Mouse (Mus musculus): ENCODE data around the gene Cpsf6. TPM values are rescaled to one million over a fixed set of nuclear protein-coding genes. Genes with fewer than 3 reads are reported as not detected.

The Cpsf6 gene
- polyA plus RNA-seq, 1 experiment from 2014 or later: 135 TPM

DNA sequence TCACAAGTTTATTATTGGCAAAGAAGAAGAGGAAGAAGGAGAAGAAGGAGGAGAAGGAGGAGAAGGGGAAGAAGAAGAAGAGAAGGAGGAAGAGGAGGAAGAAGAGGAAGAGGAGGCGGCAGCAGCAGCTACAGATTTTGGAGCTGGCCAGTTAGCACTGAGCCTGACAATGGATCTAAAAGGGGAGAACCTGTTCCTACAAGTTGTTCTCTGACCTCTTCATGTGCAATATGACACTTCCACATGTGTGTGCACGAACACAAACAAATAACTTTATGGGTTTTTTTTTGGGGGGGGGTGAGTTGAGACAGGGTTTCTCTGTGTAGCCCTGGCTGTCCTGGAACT lies 5.2 kb upstream of the Cpsf6 start:
- no peak for ATAC-seq (replicated peaks; ENCODE audit: low FRiP score)
- no peak overlapping the region for H3K4me2 ChIP-seq
- no peak overlapping the region for H3K27ac ChIP-seq (ENCODE audit: low read depth, low read length)
- H3K27me3 ChIP-seq (replicated peaks; ENCODE audit: control insufficient read depth, insufficient read depth, low read length): no peaks in the 10 kb centered on the region
- no peak overlapping the region for H3K9ac ChIP-seq (ENCODE audit: low read depth, low read length)
- no peaks in the 10 kb centered on the region for H3K4me1 ChIP-seq (replicated peaks; ENCODE audit: control insufficient read depth, insufficient read depth, low read length)
- DNase-seq (ENCODE audit: low spot score): no peak
- WGBS: 79% methylated on average over 2 of the region's 2 CpGs
- H3K9me3 ChIP-seq (ENCODE audit: control insufficient read depth, low read length): no peaks in the 10 kb centered on the region
- no peak overlapping the region for H3K4me3 ChIP-seq (ENCODE audit: low read depth, low read length)
- H3K36me3 ChIP-seq (ENCODE audit: control insufficient read depth, insufficient read depth, low read length): no peaks in the 10 kb centered on the region

DNA sequence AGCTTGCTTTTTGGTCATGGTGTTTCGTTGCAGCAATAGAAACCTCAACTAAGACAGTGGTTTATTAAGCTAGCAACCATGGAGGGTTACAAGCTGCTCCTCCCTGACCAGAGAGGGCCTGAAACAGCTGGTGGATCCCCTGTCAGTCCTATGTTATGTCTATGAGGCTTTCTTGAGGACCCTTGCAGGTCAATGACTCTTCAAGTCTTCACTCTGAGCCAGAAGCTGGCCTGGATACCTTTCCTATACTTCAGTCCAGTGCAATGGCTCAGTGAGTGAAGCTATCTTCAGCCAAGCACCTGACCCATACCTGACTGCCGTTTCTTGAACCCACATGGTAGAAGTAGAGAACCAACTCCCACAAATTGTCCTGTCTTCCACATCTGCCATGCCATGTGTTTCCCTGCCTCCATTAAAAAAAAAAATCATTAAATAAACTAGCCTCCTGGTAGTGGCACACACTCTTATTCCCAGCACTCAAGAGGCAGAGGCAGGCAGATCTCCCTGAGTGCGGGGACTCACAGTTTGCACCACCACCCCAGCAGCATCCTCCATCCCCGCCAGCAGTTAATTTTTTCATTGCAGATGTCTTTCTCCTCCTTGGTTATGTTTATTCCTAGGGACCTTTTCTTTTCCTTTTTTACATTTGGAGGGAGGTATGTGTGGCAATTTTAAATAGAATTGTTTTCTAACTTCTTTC lies 4.7 kb upstream of the Cpsf6 start:
- 82% methylated on average over 4 of the region's 4 CpGs for WGBS
- ATAC-seq (replicated peaks; ENCODE audit: low FRiP score): no peak
- H3K36me3 ChIP-seq (ENCODE audit: control insufficient read depth, insufficient read depth, low read length): no peaks in the 10 kb centered on the region
- no peaks in the 10 kb centered on the region for H3K27me3 ChIP-seq (replicated peaks; ENCODE audit: control insufficient read depth, insufficient read depth, low read length)
- H3K9ac ChIP-seq (ENCODE audit: low read depth, low read length): no peak overlapping the region
- no peak overlapping the region for H3K4me2 ChIP-seq
- H3K27ac ChIP-seq (ENCODE audit: low read depth, low read length): no peak overlapping the region
- DNase-seq (ENCODE audit: low spot score): no peak
- H3K9me3 ChIP-seq (ENCODE audit: control insufficient read depth, low read length): no peaks in the 10 kb centered on the region
- peaks cover 3% of the 10 kb centered on the region; the same call in 1 of the 2 replicates for H3K4me1 ChIP-seq (replicated peaks; ENCODE audit: control insufficient read depth, insufficient read depth, low read length)
- no peak overlapping the region for H3K4me3 ChIP-seq (ENCODE audit: low read depth, low read length)

DNA sequence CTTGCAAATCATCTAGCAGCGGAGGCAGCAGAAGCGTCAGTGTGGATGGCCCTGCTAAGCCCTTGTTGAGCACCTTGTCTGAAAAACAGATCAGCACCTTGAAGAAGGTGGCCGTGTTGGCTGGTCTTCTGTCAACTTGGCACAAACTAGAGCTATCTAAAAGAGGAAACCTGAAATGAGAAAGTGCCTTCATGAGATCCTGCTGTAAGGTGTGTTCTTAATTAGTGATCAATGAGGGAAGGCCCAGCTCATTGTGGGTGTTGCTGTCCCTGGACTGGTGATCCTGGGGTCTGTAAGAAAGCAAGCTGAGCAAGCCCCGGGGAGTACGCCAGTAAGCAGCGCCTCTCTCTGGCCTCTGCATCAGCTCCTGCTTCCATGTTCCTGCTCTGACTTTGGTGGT lies 4.1 kb upstream of the Cpsf6 start:
- WGBS: 82% methylated on average over 6 of the region's 6 CpGs
- H3K4me1 ChIP-seq (replicated peaks; ENCODE audit: control insufficient read depth, insufficient read depth, low read length): peaks cover 3% of the 10 kb centered on the region; the same call in 1 of the 2 replicates
- no peak for ATAC-seq (replicated peaks; ENCODE audit: low FRiP score)
- no peak overlapping the region for H3K4me2 ChIP-seq
- H3K9me3 ChIP-seq (ENCODE audit: control insufficient read depth, low read length): no peaks in the 10 kb centered on the region
- no peaks in the 10 kb centered on the region for H3K36me3 ChIP-seq (ENCODE audit: control insufficient read depth, insufficient read depth, low read length)
- no peaks in the 10 kb centered on the region for H3K27me3 ChIP-seq (replicated peaks; ENCODE audit: control insufficient read depth, insufficient read depth, low read length)
- no peak overlapping the region for H3K9ac ChIP-seq (ENCODE audit: low read depth, low read length)
- no peak for DNase-seq (ENCODE audit: low spot score)
- no peak overlapping the region for H3K27ac ChIP-seq (ENCODE audit: low read depth, low read length)
- H3K4me3 ChIP-seq (ENCODE audit: low read depth, low read length): no peak overlapping the region

DNA sequence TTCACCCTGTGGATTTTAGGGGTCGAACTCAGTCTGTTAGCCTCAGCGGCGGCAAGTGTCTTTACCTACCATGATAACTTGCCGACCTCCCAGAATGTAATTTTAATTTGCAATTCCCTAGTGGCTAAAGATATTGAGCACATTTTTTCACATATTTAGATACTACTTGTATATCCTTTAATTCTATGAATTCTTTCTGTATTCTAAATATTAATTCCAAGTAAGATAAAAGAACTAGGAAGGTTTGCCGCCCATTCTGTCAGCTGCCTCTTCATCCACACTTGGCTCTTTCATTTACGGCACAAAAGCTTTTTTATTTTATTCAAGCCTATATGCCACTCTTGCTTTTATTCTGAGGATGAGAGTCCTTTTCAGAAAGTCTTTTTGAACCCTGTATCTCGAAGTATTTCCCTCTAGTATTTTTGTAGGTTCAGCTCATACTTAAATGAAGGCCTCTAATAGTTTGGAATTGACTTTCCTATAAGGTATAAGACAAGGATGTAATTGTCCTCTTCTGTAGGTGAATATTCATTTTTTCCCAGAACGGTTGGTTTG lies 3.3 kb upstream of the Cpsf6 start:
- Histone ChIP-seq H3K4me3 (ENCODE audit: low read depth, low read length) (no peak overlapping the region), H3K9me3 (ENCODE audit: control insufficient read depth, low read length) (no peaks in the 10 kb centered on the region), H3K27me3 (replicated peaks; ENCODE audit: control insufficient read depth, insufficient read depth, low read length) (no peaks in the 10 kb centered on the region), H3K36me3 (ENCODE audit: control insufficient read depth, insufficient read depth, low read length) (no peaks in the 10 kb centered on the region), H3K9ac (ENCODE audit: low read depth, low read length) (no peak overlapping the region), H3K4me1 (replicated peaks; ENCODE audit: control insufficient read depth, insufficient read depth, low read length) (peaks cover 3% of the 10 kb centered on the region; the same call in 1 of the 2 replicates), H3K27ac (ENCODE audit: low read depth, low read length) (no peak overlapping the region), H3K4me2 (no peak overlapping the region)
- ATAC-seq (replicated peaks; ENCODE audit: low FRiP score): no peak
- no peak for DNase-seq (ENCODE audit: low spot score)
- 84% methylated on average over 8 of the region's 8 CpGs for WGBS

DNA sequence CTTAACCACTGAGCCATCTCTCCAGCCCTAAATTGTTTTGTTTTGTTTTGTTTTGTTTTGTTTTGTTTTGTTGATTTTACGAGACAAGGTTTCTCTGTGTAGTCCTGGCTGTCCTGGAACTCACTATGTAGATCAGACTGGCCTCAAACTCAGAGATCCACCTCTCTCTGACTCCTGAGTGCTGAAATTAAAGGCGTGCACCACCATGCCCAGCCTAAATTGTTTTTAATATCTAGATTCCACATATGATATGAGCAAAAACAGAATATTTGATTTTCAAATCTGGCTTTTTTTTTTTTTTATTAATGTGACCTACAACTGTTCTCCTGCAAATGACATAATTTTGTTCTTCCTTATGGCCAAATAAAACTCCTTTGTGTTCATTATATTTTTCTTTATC lies 2.3 kb upstream of the Cpsf6 start:
- no peak for ATAC-seq (replicated peaks; ENCODE audit: low FRiP score)
- Histone ChIP-seq H3K27me3 (replicated peaks; ENCODE audit: control insufficient read depth, insufficient read depth, low read length) (no peaks in the 10 kb centered on the region), H3K4me2 (no peak overlapping the region), H3K27ac (ENCODE audit: low read depth, low read length) (no peak overlapping the region), H3K9ac (ENCODE audit: low read depth, low read length) (no peak overlapping the region), H3K4me3 (ENCODE audit: low read depth, low read length) (no peak overlapping the region), H3K4me1 (replicated peaks; ENCODE audit: control insufficient read depth, insufficient read depth, low read length) (peaks cover 7% of the 10 kb centered on the region), H3K36me3 (ENCODE audit: control insufficient read depth, insufficient read depth, low read length) (no peaks in the 10 kb centered on the region), H3K9me3 (ENCODE audit: control insufficient read depth, low read length) (no peaks in the 10 kb centered on the region)
- 76% methylated on average over 2 of the region's 2 CpGs for WGBS
- DNase-seq (ENCODE audit: low spot score): no peak

DNA sequence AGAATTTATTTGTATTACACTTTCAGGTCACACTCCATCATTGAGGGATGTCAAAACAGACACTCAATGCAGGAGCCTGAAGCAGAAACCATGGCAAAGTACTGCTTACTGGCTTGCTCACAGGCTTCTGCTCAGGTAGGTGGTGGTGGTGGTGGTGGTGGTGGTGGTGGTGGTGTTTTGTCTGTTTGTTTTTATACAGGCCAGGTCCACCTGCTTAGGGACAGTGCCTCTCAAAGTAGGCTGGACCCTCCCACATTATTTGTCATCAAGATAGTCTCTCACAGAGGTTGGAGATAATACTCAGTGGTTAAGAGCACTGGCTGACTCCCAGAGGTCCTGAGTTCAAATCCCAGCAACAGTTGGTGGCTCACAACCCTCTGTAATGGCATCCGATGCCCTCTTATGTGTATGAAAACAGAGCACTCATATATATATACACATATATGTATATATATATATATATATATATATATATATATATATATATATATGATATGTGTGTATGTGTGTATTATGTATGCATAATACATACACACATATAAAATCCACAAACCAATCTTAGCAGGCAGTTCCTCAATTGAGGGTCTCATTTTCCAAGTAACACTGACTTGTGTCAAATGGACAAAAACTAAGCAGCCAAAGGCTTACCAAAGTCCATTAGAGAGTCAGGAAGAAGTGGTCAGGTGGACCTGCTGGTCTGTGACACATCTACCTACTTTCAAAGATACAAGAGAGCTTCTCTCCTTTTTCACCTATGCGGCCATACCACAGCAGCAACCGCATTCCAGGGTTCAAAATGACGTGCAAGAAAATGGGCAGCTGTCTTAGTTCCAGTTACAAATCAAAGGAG lies 1.1 kb upstream of the Cpsf6 start:
- DNase-seq (ENCODE audit: low spot score) (no peak), ATAC-seq (replicated peaks; ENCODE audit: low FRiP score) (no peak)
- Histone ChIP-seq H3K9ac (ENCODE audit: low read depth, low read length) (no peak overlapping the region), H3K9me3 (ENCODE audit: control insufficient read depth, low read length) (no peaks in the 10 kb centered on the region), H3K27ac (ENCODE audit: low read depth, low read length) (no peak overlapping the region), H3K36me3 (ENCODE audit: control insufficient read depth, insufficient read depth, low read length) (no peaks in the 10 kb centered on the region), H3K4me3 (ENCODE audit: low read depth, low read length) (no peak overlapping the region), H3K27me3 (replicated peaks; ENCODE audit: control insufficient read depth, insufficient read depth, low read length) (no peaks in the 10 kb centered on the region), H3K4me1 (replicated peaks; ENCODE audit: control insufficient read depth, insufficient read depth, low read length) (peaks cover 7% of the 10 kb centered on the region), H3K4me2 (no peak overlapping the region)
- WGBS: 94% methylated on average over 4 of the region's 4 CpGs

DNA sequence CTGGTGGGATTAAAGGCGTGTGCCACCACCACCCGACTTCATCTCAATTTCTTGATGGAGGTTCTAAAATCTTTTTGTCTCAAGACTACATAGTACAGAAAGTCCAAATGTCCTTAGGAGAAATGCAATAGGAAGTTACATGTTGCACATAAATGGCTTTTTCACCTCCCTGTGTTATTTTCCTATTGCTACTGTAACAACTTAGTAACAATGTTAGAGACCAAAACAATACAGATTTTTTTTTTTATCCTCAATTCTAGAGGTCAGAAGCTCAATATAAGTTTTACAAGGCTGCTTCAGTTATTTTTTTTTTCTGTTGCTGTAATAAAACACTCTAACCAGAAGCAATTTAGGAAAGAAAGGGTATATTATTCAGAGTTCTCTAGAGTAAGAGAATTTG lies 374 bp downstream of the Cpsf6 start:
- no peak overlapping the region for H3K27ac ChIP-seq (ENCODE audit: low read depth, low read length)
- WGBS: 92% methylated on average over 2 of the region's 2 CpGs
- ATAC-seq (replicated peaks; ENCODE audit: low FRiP score): no peak
- peaks cover 7% of the 10 kb centered on the region for H3K4me1 ChIP-seq (replicated peaks; ENCODE audit: control insufficient read depth, insufficient read depth, low read length)
- no peak overlapping the region for H3K4me2 ChIP-seq
- no peaks in the 10 kb centered on the region for H3K9me3 ChIP-seq (ENCODE audit: control insufficient read depth, low read length)
- no peaks in the 10 kb centered on the region for H3K27me3 ChIP-seq (replicated peaks; ENCODE audit: control insufficient read depth, insufficient read depth, low read length)
- DNase-seq (ENCODE audit: low spot score): no peak
- no peak overlapping the region for H3K9ac ChIP-seq (ENCODE audit: low read depth, low read length)
- no peaks in the 10 kb centered on the region for H3K36me3 ChIP-seq (ENCODE audit: control insufficient read depth, insufficient read depth, low read length)
- no peak overlapping the region for H3K4me3 ChIP-seq (ENCODE audit: low read depth, low read length)

DNA sequence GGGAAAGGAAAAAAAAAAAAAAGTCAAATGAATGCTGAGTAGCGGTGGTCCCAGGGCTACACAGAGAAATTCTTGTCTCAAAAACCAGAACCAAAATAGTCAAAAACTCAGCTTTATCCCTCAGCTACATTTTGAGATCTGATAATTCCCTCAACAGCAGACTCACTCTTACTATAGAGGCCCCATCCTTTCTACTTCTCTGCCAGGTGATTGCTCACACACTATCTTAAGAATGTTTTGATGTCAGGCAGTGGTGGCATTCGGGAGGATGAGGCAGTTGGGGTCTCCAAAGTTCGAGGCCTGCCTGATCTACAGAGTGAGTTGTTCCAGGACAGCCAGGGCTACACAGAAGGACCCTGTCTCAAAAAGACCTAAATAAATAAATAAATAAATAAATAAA lies 1.2 kb downstream of the Cpsf6 start:
- ATAC-seq (replicated peaks; ENCODE audit: low FRiP score) (no peak), DNase-seq (ENCODE audit: low spot score) (no peak)
- 83% methylated on average over 3 of the region's 3 CpGs for WGBS
- Histone ChIP-seq H3K9me3 (ENCODE audit: control insufficient read depth, low read length) (no peaks in the 10 kb centered on the region), H3K4me1 (replicated peaks; ENCODE audit: control insufficient read depth, insufficient read depth, low read length) (peaks cover 9% of the 10 kb centered on the region), H3K9ac (ENCODE audit: low read depth, low read length) (no peak overlapping the region), H3K36me3 (ENCODE audit: control insufficient read depth, insufficient read depth, low read length) (no peaks in the 10 kb centered on the region), H3K27ac (ENCODE audit: low read depth, low read length) (no peak overlapping the region), H3K27me3 (replicated peaks; ENCODE audit: control insufficient read depth, insufficient read depth, low read length) (no peaks in the 10 kb centered on the region), H3K4me2 (no peak overlapping the region), H3K4me3 (ENCODE audit: low read depth, low read length) (no peak overlapping the region)

DNA sequence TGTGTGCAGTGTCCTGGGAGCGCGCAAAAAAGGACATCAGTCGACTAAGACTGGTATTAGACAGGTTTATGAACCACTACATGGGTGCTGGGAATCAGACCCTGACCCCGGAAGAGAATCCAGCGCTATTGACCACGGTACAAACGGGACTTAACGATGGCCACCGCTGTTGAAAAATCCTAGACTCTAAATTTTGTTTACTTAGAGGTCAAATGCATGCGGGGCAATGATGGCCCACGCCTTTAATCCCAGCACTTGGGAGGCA lies 1.6 kb downstream of the Cpsf6 start:
- WGBS: 92% methylated on average over 11 of the region's 11 CpGs
- no peak for ATAC-seq (replicated peaks; ENCODE audit: low FRiP score)

More for the DNA sequence above, 1.6 kb downstream of the Cpsf6 start:
- Histone ChIP-seq H3K4me2 (no peak overlapping the region), H3K27me3 (replicated peaks; ENCODE audit: control insufficient read depth, insufficient read depth, low read length) (no peaks in the 10 kb centered on the region), H3K4me3 (ENCODE audit: low read depth, low read length) (no peak overlapping the region), H3K36me3 (ENCODE audit: control insufficient read depth, insufficient read depth, low read length) (no peaks in the 10 kb centered on the region), H3K4me1 (replicated peaks; ENCODE audit: control insufficient read depth, insufficient read depth, low read length) (peaks cover 9% of the 10 kb centered on the region), H3K9ac (ENCODE audit: low read depth, low read length) (no peak overlapping the region), H3K27ac (ENCODE audit: low read depth, low read length) (no peak overlapping the region), H3K9me3 (ENCODE audit: control insufficient read depth, low read length) (no peaks in the 10 kb centered on the region)
- no peak for DNase-seq (ENCODE audit: low spot score)

All from liver, embryonic 11.5 days (tissue).